Mouse (Mus musculus) gastrocnemius, postnatal 14 days (tissue): ENCODE data around the gene Unc13d. TPM values are rescaled to one million over a fixed set of nuclear protein-coding genes. Genes with fewer than 3 reads are reported as not detected.
"Not testable (repeated sequence)": the region's sequence is repeated elsewhere in the genome, so short reads cannot be mapped to it uniquely, and the experiment has no call there.

ENCODE experiments used
- DNase-seq: peaks from one replicate; pipeline ENCODE4 v3.0.0; 2021; ENCODE audit warnings: mixed read lengths
- intact Hi-C: fragments of 180-260 bp; cut with DNase I; formaldehyde crosslinking; loops from one replicate; pipeline ENCODE4 v1.15.1; 2025; ENCODE audit warnings: low total_unique reads
- long read RNA-seq, 2 experiments: library from polyadenylated mRNA; stranded (forward); transcript quantifications; one replicate each; pipeline ENCODE4 v2.0.0; 2021
- total RNA-seq, 2 experiments: library from RNA; stranded (reverse); gene quantifications; 2 replicates each; pipeline ENCODE4 v1.2.3; 2021

Gene Unc13d
- total RNA-seq = under 1 TPM; 0.31 to 0.33 TPM
- long read RNA-seq, experiment 1, full-length matches to known transcripts = 1 of 1 reads
- long read RNA-seq, experiment 1, partial matches to known transcripts = 0 of 1 reads
- long read RNA-seq, experiment 1, other reads (novel, unspliced or antisense) = 0 of 1 reads
- long read RNA-seq, experiment 2 = 0 reads

- peak; percentile 17 for DNase-seq
- intact Hi-C loops = no loop called here
Observed at GRCm38 (mm10) chr11:116077446-116078204, at the start of gene Unc13d. Gene Unc13d (minus strand): TSS chr11:116077961.

- DNase-seq = no peak
- intact Hi-C loops = no loop called here
Observed at GRCm38 (mm10) chr11:116126261-116126660, 48.5 kb upstream of the Unc13d start.

GRCm38 (mm10) chr11:116121731-116122245 lies 44.0 kb upstream of the Unc13d start:
- DNase-seq, intact Hi-C loops: not testable (repeated sequence)

- intact Hi-C loops = no loop called here
- DNase-seq = no peak
Observed at GRCm38 (mm10) chr11:116117819-116118218, 40.1 kb upstream of the Unc13d start.

GRCm38 (mm10) chr11:116117241-116117640 lies 39.5 kb upstream of the Unc13d start:
- DNase-seq = peak; percentile 58
- intact Hi-C loops = no loop called here

GRCm38 (mm10) chr11:116111611-116112203 lies 33.9 kb upstream of the Unc13d start:
- intact Hi-C loops = no loop called here
- DNase-seq = no peak

GRCm38 (mm10) chr11:116111067-116111466 lies 33.3 kb upstream of the Unc13d start:
- intact Hi-C loops = no loop called here

GRCm38 (mm10) chr11:116110540-116110939 lies 32.8 kb upstream of the Unc13d start:
- no peak for DNase-seq
- intact Hi-C loops = no loop called here

More at GRCm38 (mm10) chr11:116111067-116111466, 33.3 kb upstream of the Unc13d start:
- DNase-seq = no peak

GRCm38 (mm10) chr11:116110131-116110530 lies 32.4 kb upstream of the Unc13d start:
- intact Hi-C loops = no loop called here
- DNase-seq = peak; percentile 91

- peak; percentile 57 for DNase-seq
- intact Hi-C loops = no loop called here
Observed at GRCm38 (mm10) chr11:116109441-116110081, 31.8 kb upstream of the Unc13d start.

GRCm38 (mm10) chr11:116108464-116109137 lies 30.8 kb upstream of the Unc13d start:
- peak; percentile 83 for DNase-seq
- intact Hi-C loops = no loop called here

GRCm38 (mm10) chr11:116107777-116108285 lies 30.1 kb upstream of the Unc13d start:
- intact Hi-C loops = no loop called here
- no peak for DNase-seq

GRCm38 (mm10) chr11:116106963-116107776 lies 29.4 kb upstream of the Unc13d start:
- DNase-seq = no peak
- intact Hi-C loops = no loop called here

- intact Hi-C loops = no loop called here
- DNase-seq = no peak
Observed at GRCm38 (mm10) chr11:116106154-116106962, 28.6 kb upstream of the Unc13d start.

- no peak for DNase-seq
- intact Hi-C loops = no loop called here
Observed at GRCm38 (mm10) chr11:116105065-116105464, 27.3 kb upstream of the Unc13d start.

- intact Hi-C loops = no loop called here
- peak; percentile 79 for DNase-seq
Observed at GRCm38 (mm10) chr11:116104006-116104646, 26.4 kb upstream of the Unc13d start.

- DNase-seq = peak; percentile 30
- intact Hi-C loops = no loop called here
Observed at GRCm38 (mm10) chr11:116103572-116103971, 25.8 kb upstream of the Unc13d start.
